Mouse (Mus musculus) 3T3-L1 (cell line): Measurements from ENCODE around the gene Svs5.
"Not testable (repeated sequence)": the region's sequence is repeated elsewhere in the genome, so short reads cannot be mapped to it uniquely, and the experiment has no call there.

Experiments
- DNase-seq: peaks from one replicate; pipeline ENCODE4 v3.0.0-alpha.2; 2015; ENCODE audit warnings: low read depth, low spot score

The Svs5 gene

GRCm38 (mm10) chr2:164332440-164332839 is at the start of gene Svs5:
TSS of gene Svs5 (plus strand) at chr2:164332740.
- not testable (repeated sequence) for DNase-seq

GRCm38 (mm10) chr2:164288968-164289367 is 43.6 kb upstream of the Svs5 start, which contains the start of gene Svs3a:
TSS of gene Svs3a (plus strand) at chr2:164289268.
- not testable (repeated sequence) for DNase-seq

- peak; percentile 36 for DNase-seq
Measured at GRCm38 (mm10) chr2:164312599-164312998, 19.9 kb upstream of the Svs5 start.

- DNase-seq = not testable (repeated sequence)
Measured at GRCm38 (mm10) chr2:164315460-164315859, 17.1 kb upstream of the Svs5 start.

GRCm38 (mm10) chr2:164316451-164316850 is 16.1 kb upstream of the Svs5 start, which contains the start of gene Svs6:
TSS of gene Svs6 (plus strand) at chr2:164316751.
- DNase-seq = not testable (repeated sequence)

- DNase-seq = no peak
Measured at GRCm38 (mm10) chr2:164320983-164321382, 11.6 kb upstream of the Svs5 start.

GRCm38 (mm10) chr2:164343732-164344131 is 11.2 kb downstream of the Svs5 start:
- DNase-seq = not testable (repeated sequence)

- peak; percentile 31 for DNase-seq
Measured at GRCm38 (mm10) chr2:164347697-164348096, 15.2 kb downstream of the Svs5 start.

- DNase-seq = peak; percentile 81
Measured at GRCm38 (mm10) chr2:164348980-164349379, 16.4 kb downstream of the Svs5 start.

- no peak for DNase-seq
Measured at GRCm38 (mm10) chr2:164352697-164353096, 20.2 kb downstream of the Svs5 start.

GRCm38 (mm10) chr2:164353356-164353755 is 20.8 kb downstream of the Svs5 start:
- no peak for DNase-seq

GRCm38 (mm10) chr2:164356177-164356967 is 23.8 kb downstream of the Svs5 start:
- DNase-seq = peak; percentile 80

GRCm38 (mm10) chr2:164358373-164358772 is 25.8 kb downstream of the Svs5 start:
- peak; percentile 43 for DNase-seq

- peak; percentile 66 for DNase-seq
Measured at GRCm38 (mm10) chr2:164359031-164359430, 26.5 kb downstream of the Svs5 start.

- no peak for DNase-seq
Measured at GRCm38 (mm10) chr2:164359668-164360067, 27.1 kb downstream of the Svs5 start.

- DNase-seq = no peak
Measured at GRCm38 (mm10) chr2:164360974-164361657, 28.6 kb downstream of the Svs5 start.

- no peak for DNase-seq
Measured at GRCm38 (mm10) chr2:164366947-164367346, 34.4 kb downstream of the Svs5 start.

GRCm38 (mm10) chr2:164368620-164369105 is 36.1 kb downstream of the Svs5 start:
- DNase-seq = no peak

GRCm38 (mm10) chr2:164371371-164371770 is 38.8 kb downstream of the Svs5 start:
- DNase-seq = peak; percentile 72

GRCm38 (mm10) chr2:164372408-164373053 is 40.0 kb downstream of the Svs5 start:
- DNase-seq = peak; percentile 53

GRCm38 (mm10) chr2:164373187-164373586 is 40.6 kb downstream of the Svs5 start:
- DNase-seq = peak; percentile 71
